In the genomic region with DNA sequence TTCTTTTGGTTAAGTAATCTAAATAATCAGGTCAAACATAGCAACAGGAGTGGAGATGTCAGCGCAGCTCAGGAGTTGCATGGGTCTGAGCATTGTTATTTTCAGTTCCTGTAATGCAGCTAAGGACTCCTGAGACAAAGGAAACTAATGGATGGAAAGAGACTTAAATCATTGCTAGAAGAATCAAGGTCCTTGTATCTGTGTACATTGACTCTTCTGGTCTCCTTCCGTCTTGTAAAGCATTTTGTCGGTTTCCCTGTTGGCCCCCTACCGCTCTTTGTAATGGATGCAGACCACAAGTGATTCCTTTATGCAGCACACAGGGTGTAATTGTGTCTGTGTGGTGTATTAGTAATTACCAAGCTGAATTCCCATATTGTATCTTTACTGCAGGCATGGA, we compare ENCODE assay signal across 8 mouse cellular contexts.
DNase-seq lines count a peak whose midpoint lies in the region; ATAC-seq and TF ChIP-seq lines count a peak whose summit lies in the region.

No protein-coding gene starts in this region.

- DNase-seq in heart, embryonic 10.5 days (ENCODE audit: low spot score), result no peak
- no peak for DNase-seq in heart, adult 18-20 months
- DNase-seq in Patski (ENCODE audit: low read depth, low spot score), result no peak
- no peak for DNase-seq in left cerebral cortex, postnatal 14 days (ENCODE audit: low spot score in 2 of 2)
- DNase-seq in layer of hippocampus, postnatal 36 days, result no peak

- no peak overlapping the region for H3K9ac ChIP-seq in forebrain, embryonic 15.5 days (replicated peaks)
- H3K9ac ChIP-seq in midbrain, embryonic 13.5 days (replicated peaks), result no peak overlapping the region

- peak; percentile 18 for ATAC-seq in Patski
- ATAC-seq in forebrain, embryonic 15.5 days (replicated peaks), result peak; percentile 33; the same call in 1 of the 2 replicates
- ATAC-seq in midbrain, embryonic 13.5 days, result peak; percentile 31; the same call in 1 of the 2 replicates
- ATAC-seq in megakaryocyte-erythroid progenitor cell, adult 5-6 weeks (replicated peaks; ENCODE audit: low FRiP score, low TSS enrichment, poor library complexity, severe bottlenecking), result no peak

- H3K4me2 ChIP-seq in forebrain, embryonic 15.5 days (replicated peaks), result no peak overlapping the region
- 0 out of 2 replicates have a peak overlapping the region, but pooled peaks have one; percentile 12 for H3K4me2 ChIP-seq in midbrain, embryonic 13.5 days (replicated peaks)

- TF ChIP-seq CTCF in Patski (IDR thresholded peaks at IDR 0.05), result no peak

- no peaks in the 10 kb centered on the region for H3K36me3 ChIP-seq in heart, embryonic 10.5 days
- H3K36me3 ChIP-seq in forebrain, embryonic 15.5 days, result no peaks in the 10 kb centered on the region
- no peaks in the 10 kb centered on the region for H3K36me3 ChIP-seq in midbrain, embryonic 13.5 days

- no peaks in the 10 kb centered on the region for H3K9me3 ChIP-seq in heart, embryonic 10.5 days
- no peaks in the 10 kb centered on the region for H3K9me3 ChIP-seq in forebrain, embryonic 15.5 days
- H3K9me3 ChIP-seq in midbrain, embryonic 13.5 days, result no peaks in the 10 kb centered on the region

- peak overlapping the region; percentile 85; the same call in 1 of the 2 replicates for H3K27ac ChIP-seq in heart, embryonic 10.5 days
- H3K27ac ChIP-seq in forebrain, embryonic 15.5 days (replicated peaks), result peak overlapping the region; percentile 48
- peak overlapping the region; percentile 48; the same call in 1 of the 2 replicates for H3K27ac ChIP-seq in midbrain, embryonic 13.5 days

- in situ Hi-C loops in Patski (cut with MboI; ENCODE audit: low pct_unique_long_range_greater_than_20kb), result no loop called here

- H3K4me1 ChIP-seq in heart, embryonic 10.5 days, result peaks cover 26% of the 10 kb centered on the region
- H3K4me1 ChIP-seq in forebrain, embryonic 15.5 days, result peaks cover 34% of the 10 kb centered on the region
- peaks cover 20% of the 10 kb centered on the region for H3K4me1 ChIP-seq in midbrain, embryonic 13.5 days (replicated peaks)

- H3K4me3 ChIP-seq in heart, embryonic 10.5 days, result no peak overlapping the region
- no peak overlapping the region for H3K4me3 ChIP-seq in forebrain, embryonic 15.5 days
- no peak overlapping the region for H3K4me3 ChIP-seq in midbrain, embryonic 13.5 days (replicated peaks)

- intact Hi-C loops in left cerebral cortex, postnatal 14 days (cut with DNase I), result no loop called here

- 68% methylated on average over 4 of the region's 4 CpGs for WGBS in heart, embryonic 10.5 days
- WGBS in forebrain, embryonic 15.5 days, result 10% methylated on average over 4 of the region's 4 CpGs
- 15% methylated on average over 4 of the region's 4 CpGs for WGBS in midbrain, embryonic 13.5 days

- no peaks in the 10 kb centered on the region for H3K27me3 ChIP-seq in heart, embryonic 10.5 days (ENCODE audit: insufficient read depth, poor library complexity, severe bottlenecking)
- no peaks in the 10 kb centered on the region for H3K27me3 ChIP-seq in Patski
- H3K27me3 ChIP-seq in forebrain, embryonic 15.5 days, result no peaks in the 10 kb centered on the region
- H3K27me3 ChIP-seq in midbrain, embryonic 13.5 days, result no peaks in the 10 kb centered on the region

- POLR2A ChIA-PET in Patski (lab: Charles Lee), result no interaction called here

- CTCF ChIA-PET in Patski (lab: Charles Lee), result interaction anchor here (1.0 kb wide), 1 partner anchor 9 kb away, joined by 3 read pairs; no protein-coding TSS in a partner anchor
